Mouse (Mus musculus) heart, postnatal 0 days (tissue): ENCODE data around the gene Mettl25. TPM values are rescaled to one million over a fixed set of nuclear protein-coding genes. Genes with fewer than 3 reads are reported as not detected.

Experiments
- ATAC-seq: fragments of 200-750 bp; cut with Nextera tagmentation; 2 replicates; pipeline ENCODE4 v1.8.0; 2017; ENCODE audit warnings: low read depth, moderate number of reproducible peaks, moderate library complexity; ENCODE audit not compliant: insufficient read depth
- DNase-seq: peaks from one replicate; pipeline ENCODE4 v3.0.0-alpha.2; 2016; ENCODE audit warnings: low spot score
- H3K27ac ChIP-seq: fragments of 300-500 bp; sonication (generic); 2 replicates; pipeline ENCODE4 v1.5.1; 2014; ENCODE audit warnings: low read depth, mild to moderate bottlenecking
- H3K27me3 ChIP-seq: fragments of 300-500 bp; sonication (generic); 2 replicates; pipeline ENCODE4 v1.6.1; 2014; ENCODE audit warnings: low read length, mixed read lengths; ENCODE audit not compliant: control insufficient read depth, insufficient read depth
- H3K36me3 ChIP-seq: fragments of 300-500 bp; sonication (generic); replicated peaks from 2 replicates; pipeline ENCODE4 v1.6.1; 2014; ENCODE audit warnings: low read length, mixed read lengths; ENCODE audit not compliant: control insufficient read depth, insufficient read depth
- H3K4me1 ChIP-seq: fragments of 300-500 bp; sonication (generic); 2 replicates; pipeline ENCODE4 v1.6.1; 2014; ENCODE audit warnings: antibody characterized with exemption; ENCODE audit not compliant: control insufficient read depth, insufficient read depth
- H3K4me2 ChIP-seq: fragments of 300-500 bp; sonication (generic); 2 replicates; pipeline ENCODE4 v1.6.1; 2014; ENCODE audit warnings: low read depth, mild to moderate bottlenecking, low read length, moderate library complexity
- H3K4me3 ChIP-seq: fragments of 300-500 bp; sonication (generic); 2 replicates; pipeline ENCODE4 v1.5.1; 2014; ENCODE audit warnings: low read depth, low read length
- H3K9ac ChIP-seq: fragments of 300-500 bp; sonication (generic); replicated peaks from 2 replicates; pipeline ENCODE4 v1.6.1; 2014; ENCODE audit warnings: low read depth, low read length, mixed read lengths
- H3K9me3 ChIP-seq: fragments of 300-500 bp; sonication (generic); replicated peaks from 2 replicates; pipeline ENCODE4 v1.6.1; 2016; ENCODE audit warnings: low read length; ENCODE audit not compliant: control insufficient read depth
- CTCF ChIP-seq: IDR thresholded peaks from 2 replicates; pipeline ENCODE4 v1.5.1; 2016; ENCODE audit warnings: antibody characterized with exemption, control low read depth, low read depth
- EP300 ChIP-seq: IDR thresholded peaks from 2 replicates; pipeline ENCODE4 v1.6.1; 2016; ENCODE audit warnings: antibody characterized with exemption, low read depth
- WGBS: fragments of 180-500 bp; shearing (Covaris S2); extraction: QIAGEN DNeasy Blood & Tissue Kit; methylation state at CpG from one replicate; pipeline ENCODE4 v1.1.7; 2014; 5-methylcytosine and 5-hydroxymethylcytosine counted together
- polyA plus RNA-seq: library from polyadenylated mRNA; unstranded; fragments of >200 nt; fragmentation: Nextera tagmentation; extraction: Ambion mirVana; gene quantifications from 2 replicates; pipeline ENCODE4 v1.2.1, GENCODE M21; 2015
- total RNA-seq: library from RNA; depleted of rRNA; stranded (reverse); fragments of >200 nt; gene quantifications from 2 replicates; pipeline ENCODE4 v1.2.3, GENCODE M21; 2014; ENCODE audit warnings: low replicate concordance

Mettl25 gene
- total and polyA plus RNA-seq, 2 experiments from 2014 or later, result 8.1 to 10.3 TPM

GRCm38 (mm10) chr10:105741736-105742135, 99.4 kb downstream of the Mettl25 start:
- no peak for TF ChIP-seq CTCF
- Histone ChIP-seq H3K27ac (no peak overlapping the region), H3K27me3 (no peaks in the 10 kb centered on the region), H3K4me3 (no peak overlapping the region), H3K4me2 (no peak overlapping the region), H3K9me3 (no peaks in the 10 kb centered on the region), H3K36me3 (no peaks in the 10 kb centered on the region), H3K9ac (no peak overlapping the region), H3K4me1 (no peaks in the 10 kb centered on the region)
- DNase-seq (no peak), ATAC-seq (no peak)
- 66% methylated on average over 6 of the region's 6 CpGs for WGBS

GRCm38 (mm10) chr10:105738942-105739341, 102.2 kb downstream of the Mettl25 start:
- 65% methylated on average over 5 of the region's 5 CpGs for WGBS
- no peaks in the 10 kb centered on the region for H3K27me3 ChIP-seq
- no peak overlapping the region for H3K27ac ChIP-seq
- ATAC-seq (no peak), DNase-seq (no peak)
- no peak for TF ChIP-seq CTCF
- no peak for TF ChIP-seq EP300
- H3K36me3 ChIP-seq, result no peaks in the 10 kb centered on the region
- H3K9ac ChIP-seq, result no peak overlapping the region
- H3K9me3 ChIP-seq, result no peaks in the 10 kb centered on the region
- no peak overlapping the region for H3K4me2 ChIP-seq
- no peaks in the 10 kb centered on the region for H3K4me1 ChIP-seq
- H3K4me3 ChIP-seq, result no peak overlapping the region

- DNase-seq, result no peak
- WGBS, result 72% methylated on average over 2 of the region's 2 CpGs
- Histone ChIP-seq H3K9me3 (no peaks in the 10 kb centered on the region), H3K4me2 (no peak overlapping the region), H3K4me3 (no peak overlapping the region), H3K27ac (no peak overlapping the region), H3K36me3 (no peaks in the 10 kb centered on the region), H3K9ac (no peak overlapping the region), H3K4me1 (no peaks in the 10 kb centered on the region), H3K27me3 (no peaks in the 10 kb centered on the region)
- no peak for ATAC-seq
- no peak for TF ChIP-seq EP300
- no peak for TF ChIP-seq CTCF
Observed at GRCm38 (mm10) chr10:105727798-105728197, 113.4 kb downstream of the Mettl25 start.

GRCm38 (mm10) chr10:105727353-105727752, 113.8 kb downstream of the Mettl25 start:
- Histone ChIP-seq H3K27me3 (no peaks in the 10 kb centered on the region), H3K36me3 (no peaks in the 10 kb centered on the region), H3K9ac (no peak overlapping the region), H3K9me3 (no peaks in the 10 kb centered on the region), H3K4me3 (no peak overlapping the region), H3K27ac (no peak overlapping the region), H3K4me2 (no peak overlapping the region), H3K4me1 (no peaks in the 10 kb centered on the region)
- WGBS, result 70% methylated on average over 6 of the region's 6 CpGs
- TF ChIP-seq EP300, result no peak
- TF ChIP-seq CTCF, result no peak
- DNase-seq (no peak), ATAC-seq (no peak)

GRCm38 (mm10) chr10:105714844-105715243, 126.3 kb downstream of the Mettl25 start:
- Histone ChIP-seq H3K27ac (no peak overlapping the region), H3K4me2 (peak overlapping the region; percentile 6; the same call in 1 of the 2 replicates), H3K9ac (no peak overlapping the region), H3K4me3 (no peak overlapping the region), H3K36me3 (no peaks in the 10 kb centered on the region), H3K4me1 (no peaks in the 10 kb centered on the region), H3K9me3 (no peaks in the 10 kb centered on the region), H3K27me3 (no peaks in the 10 kb centered on the region)
- no peak for ATAC-seq
- DNase-seq, result peak; percentile 48
- no peak for TF ChIP-seq EP300
- peak; percentile 87 for TF ChIP-seq CTCF
- 5% methylated on average over 6 of the region's 6 CpGs for WGBS

GRCm38 (mm10) chr10:105714366-105714765, 126.8 kb downstream of the Mettl25 start:
- Histone ChIP-seq H3K27me3 (no peaks in the 10 kb centered on the region), H3K4me3 (no peak overlapping the region), H3K36me3 (no peaks in the 10 kb centered on the region), H3K9ac (no peak overlapping the region), H3K27ac (no peak overlapping the region), H3K9me3 (no peaks in the 10 kb centered on the region), H3K4me1 (no peaks in the 10 kb centered on the region), H3K4me2 (no peak overlapping the region)
- TF ChIP-seq CTCF, result no peak
- TF ChIP-seq EP300, result no peak
- no peak for ATAC-seq
- DNase-seq, result no peak
- WGBS, result 61% methylated on average over 4 of the region's 4 CpGs
